Mouse (Mus musculus) layer of hippocampus, adult 9-11 months (tissue): ENCODE results near the gene Kctd19.

Experiments used
- DNase-seq: peaks from one replicate; pipeline ENCODE4 v3.0.0; 2022

Gene Kctd19

GRCm38 (mm10) chr8:105355179-105356024, 57.9 kb downstream of the Kctd19 start:
- no peak for DNase-seq

- no peak for DNase-seq
Measured at GRCm38 (mm10) chr8:105354549-105354948, 58.8 kb downstream of the Kctd19 start.

- no peak for DNase-seq
Measured at GRCm38 (mm10) chr8:105353583-105354135, 59.6 kb downstream of the Kctd19 start.

GRCm38 (mm10) chr8:105350186-105350585, 63.1 kb downstream of the Kctd19 start:
- DNase-seq = no peak

- no peak for DNase-seq
Measured at GRCm38 (mm10) chr8:105349096-105349771, 64.1 kb downstream of the Kctd19 start.

- DNase-seq = no peak
Measured at GRCm38 (mm10) chr8:105348450-105349095, 64.7 kb downstream of the Kctd19 start, which contains the start of gene Slc9a5. TSS of gene Slc9a5 (plus strand) at chr8:105348843.

GRCm38 (mm10) chr8:105347428-105348221, 65.7 kb downstream of the Kctd19 start, which contains the start of gene Fhod1:
TSS of gene Fhod1 (minus strand) at chr8:105347953.
- peak; percentile 90 for DNase-seq

GRCm38 (mm10) chr8:105346611-105347427, 66.5 kb downstream of the Kctd19 start:
- DNase-seq = no peak

GRCm38 (mm10) chr8:105345061-105345975, 68.0 kb downstream of the Kctd19 start:
- DNase-seq = peak; percentile 69

- no peak for DNase-seq
Measured at GRCm38 (mm10) chr8:105343791-105344574, 69.3 kb downstream of the Kctd19 start.

GRCm38 (mm10) chr8:105342768-105343167, 70.5 kb downstream of the Kctd19 start:
- no peak for DNase-seq

GRCm38 (mm10) chr8:105341399-105341798, 71.9 kb downstream of the Kctd19 start:
- DNase-seq = no peak

- DNase-seq = no peak
Measured at GRCm38 (mm10) chr8:105339886-105340635, 73.2 kb downstream of the Kctd19 start.

GRCm38 (mm10) chr8:105338992-105339391, 74.3 kb downstream of the Kctd19 start:
- DNase-seq = no peak

- DNase-seq = no peak
Measured at GRCm38 (mm10) chr8:105336373-105337130, 76.8 kb downstream of the Kctd19 start.
